21 mouse cellular contexts compared by ENCODE assay signal in genomic region chr13:20205007-20205745, GRCm38 (mm10).
DNase-seq lines count a peak whose midpoint lies in the region; ATAC-seq and TF ChIP-seq lines count a peak whose summit lies in the region.
"Had no signal": no experiment of that assay in that cellular context is flagged by ENCODE, and none has a peak within 500 bp of the region (broad histone marks: within the 10 kb centered on the region; RNA-seq: fewer than 3 reads in every experiment).

No protein-coding gene starts in this region.

- 77% methylated on average over 12 of the region's 12 CpGs for WGBS in forebrain, embryonic 15.5 days
- WGBS in forebrain, embryonic 10.5 days, result 91% methylated on average over 12 of the region's 12 CpGs
- 87% methylated on average over 12 of the region's 12 CpGs for WGBS in liver, adult 2 months
- WGBS in liver, embryonic 11.5 days, result 83% methylated on average over 12 of the region's 12 CpGs

- H3K4me3 ChIP-seq in forebrain, embryonic 15.5 days, result no peak overlapping the region
- no peak overlapping the region for H3K4me3 ChIP-seq in forebrain, embryonic 10.5 days
- no peak overlapping the region for H3K4me3 ChIP-seq in liver, adult 2 months (ENCODE audit: insufficient read depth, low read depth, low read length)
- no peak overlapping the region for H3K4me3 ChIP-seq in liver, embryonic 11.5 days (ENCODE audit: low read depth, low read length)
- H3K4me3 ChIP-seq: embryonic facial prominence, embryonic 13.5 days; heart, adult 2 months; heart, embryonic 15.5 days; hindbrain, embryonic 10.5 days; limb, embryonic 10.5 days; liver, embryonic 13.5 days; midbrain, embryonic 12.5 days had no signal

- H3K4me1 ChIP-seq in forebrain, embryonic 15.5 days, result peaks cover 3% of the 10 kb centered on the region; the same call in 1 of the 2 replicates
- no peaks in the 10 kb centered on the region for H3K4me1 ChIP-seq in forebrain, embryonic 10.5 days
- H3K4me1 ChIP-seq in liver, adult 2 months (ENCODE audit: control insufficient read depth, insufficient read depth, low read length), result no peaks in the 10 kb centered on the region
- no peaks in the 10 kb centered on the region for H3K4me1 ChIP-seq in liver, embryonic 11.5 days (replicated peaks; ENCODE audit: control insufficient read depth, insufficient read depth, low read length)
- H3K4me1 ChIP-seq: hindbrain, embryonic 10.5 days; limb, embryonic 10.5 days; liver, embryonic 13.5 days; midbrain, embryonic 12.5 days had no signal

- peak; percentile 39; the same call in 1 of the 2 replicates for ATAC-seq in forebrain, embryonic 15.5 days (replicated peaks)
- ATAC-seq in liver, embryonic 11.5 days (replicated peaks; ENCODE audit: low FRiP score), result no peak

- DNase-seq in forebrain, embryonic 10.5 days (ENCODE audit: extremely low spot score, low spot score), result no peak
- DNase-seq in liver, adult 2 months (ENCODE audit: extremely low read depth, low read depth, low spot score), result peak; percentile 71
- DNase-seq in liver, embryonic 11.5 days (ENCODE audit: low spot score), result no peak
- DNase-seq in MN1 (ENCODE audit: low spot score) (peak; percentile 20), adipocyte (ENCODE audit: low spot score) (peak; percentile 37)
- DNase-seq in urinary bladder, postnatal 10 days (ENCODE audit: low spot score), result no peak
- DNase-seq in urinary bladder, adult 18-20 months (ENCODE audit: low spot score in 2 of 2), result no peak
- DNase-seq: cerebellum, adult 11 months; cerebellum, postnatal 36 days; heart, adult 2 months; kidney, adult 18-20 months; kidney, postnatal 10 days; liver, embryonic 13.5 days; thymus, postnatal 4 days had no signal

- TF ChIP-seq CTCF in liver, adult 2 months (IDR thresholded peaks at IDR 0.05; ENCODE audit: low read depth, low read length), result no peak

- no peak overlapping the region for H3K4me2 ChIP-seq in forebrain, embryonic 15.5 days (replicated peaks)
- no peak overlapping the region for H3K4me2 ChIP-seq in liver, embryonic 11.5 days
- H3K4me2 ChIP-seq: embryonic facial prominence, embryonic 13.5 days; heart, embryonic 15.5 days; liver, embryonic 13.5 days; midbrain, embryonic 12.5 days had no signal

- H3K27ac ChIP-seq in forebrain, embryonic 15.5 days (replicated peaks), result no peak overlapping the region
- H3K27ac ChIP-seq in forebrain, embryonic 10.5 days, result no peak overlapping the region
- H3K27ac ChIP-seq in liver, adult 2 months (replicated peaks; ENCODE audit: insufficient read depth, low read depth, low read length), result no peak overlapping the region
- H3K27ac ChIP-seq in liver, embryonic 11.5 days (ENCODE audit: low read depth, low read length), result no peak overlapping the region
- H3K27ac ChIP-seq: embryonic facial prominence, embryonic 13.5 days; heart, adult 2 months; heart, embryonic 15.5 days; hindbrain, embryonic 10.5 days; limb, embryonic 10.5 days; liver, embryonic 13.5 days; macrophage; midbrain, embryonic 12.5 days had no signal

- H3K79me2 ChIP-seq in liver, adult 2 months (ENCODE audit: control insufficient read depth, insufficient read depth, low read length), result no peaks in the 10 kb centered on the region

- no peaks in the 10 kb centered on the region for H3K36me3 ChIP-seq in forebrain, embryonic 15.5 days
- H3K36me3 ChIP-seq in forebrain, embryonic 10.5 days (replicated peaks), result no peaks in the 10 kb centered on the region
- H3K36me3 ChIP-seq in liver, adult 2 months (ENCODE audit: control insufficient read depth, insufficient read depth, low read length), result no peaks in the 10 kb centered on the region
- no peaks in the 10 kb centered on the region for H3K36me3 ChIP-seq in liver, embryonic 11.5 days (ENCODE audit: control insufficient read depth, insufficient read depth, low read length)
- H3K36me3 ChIP-seq: embryonic facial prominence, embryonic 13.5 days; heart, embryonic 15.5 days; hindbrain, embryonic 10.5 days; limb, embryonic 10.5 days; liver, embryonic 13.5 days; midbrain, embryonic 12.5 days had no signal

- H3K9ac ChIP-seq in forebrain, embryonic 15.5 days (replicated peaks), result no peak overlapping the region
- no peak overlapping the region for H3K9ac ChIP-seq in liver, adult 2 months (ENCODE audit: low read depth, low read length)
- no peak overlapping the region for H3K9ac ChIP-seq in liver, embryonic 11.5 days (ENCODE audit: low read depth, low read length)
- H3K9ac ChIP-seq: embryonic facial prominence, embryonic 13.5 days; heart, embryonic 15.5 days; liver, embryonic 13.5 days; midbrain, embryonic 12.5 days had no signal

- no peaks in the 10 kb centered on the region for H3K27me3 ChIP-seq in forebrain, embryonic 15.5 days
- no peaks in the 10 kb centered on the region for H3K27me3 ChIP-seq in forebrain, embryonic 10.5 days (ENCODE audit: poor library complexity, severe bottlenecking)
- H3K27me3 ChIP-seq in liver, adult 2 months (ENCODE audit: control insufficient read depth, insufficient read depth, low read length), result no peaks in the 10 kb centered on the region
- no peaks in the 10 kb centered on the region for H3K27me3 ChIP-seq in liver, embryonic 11.5 days (replicated peaks; ENCODE audit: control insufficient read depth, insufficient read depth, low read length)
- H3K27me3 ChIP-seq: embryonic facial prominence, embryonic 13.5 days; heart, embryonic 15.5 days; liver, embryonic 13.5 days; midbrain, embryonic 12.5 days had no signal

- no peak for TF ChIP-seq POLR2A in liver, adult 2 months (IDR thresholded peaks at IDR 0.05; ENCODE audit: extremely low read depth, insufficient read depth, low read length)

- no peaks in the 10 kb centered on the region for H3K9me3 ChIP-seq in forebrain, embryonic 15.5 days
- H3K9me3 ChIP-seq in forebrain, embryonic 10.5 days, result no peaks in the 10 kb centered on the region
- no peaks in the 10 kb centered on the region for H3K9me3 ChIP-seq in liver, embryonic 11.5 days (ENCODE audit: control insufficient read depth, low read length)
- H3K9me3 ChIP-seq: embryonic facial prominence, embryonic 13.5 days; heart, embryonic 15.5 days; hindbrain, embryonic 10.5 days; limb, embryonic 10.5 days; liver, embryonic 13.5 days; midbrain, embryonic 12.5 days had no signal

Comparison
In these comparisons a context has a peak if more than half of its experiments do, and no peak if none do; other contexts are left out.
1. DNase-seq: peak in liver, adult 2 months (single experiment), MN1 (single experiment) and adipocyte (single experiment); none in forebrain, embryonic 10.5 days (single experiment), liver, embryonic 11.5 days (single experiment), urinary bladder, postnatal 10 days (single experiment) and urinary bladder, adult 18-20 months (0 of 2).